Mouse (Mus musculus) liver, embryonic 14.5 days (tissue): Measurements from ENCODE around the gene Btbd9.

Experiments
- CTCF ChIP-seq: IDR thresholded peaks from 2 replicates; pipeline ENCODE4 v1.5.1; 2016; ENCODE audit warnings: antibody characterized with exemption, low read depth, control low read depth
- EP300 ChIP-seq: IDR thresholded peaks from 2 replicates; pipeline ENCODE4 v1.6.1; 2016; ENCODE audit warnings: antibody characterized with exemption, low read depth

DNA sequence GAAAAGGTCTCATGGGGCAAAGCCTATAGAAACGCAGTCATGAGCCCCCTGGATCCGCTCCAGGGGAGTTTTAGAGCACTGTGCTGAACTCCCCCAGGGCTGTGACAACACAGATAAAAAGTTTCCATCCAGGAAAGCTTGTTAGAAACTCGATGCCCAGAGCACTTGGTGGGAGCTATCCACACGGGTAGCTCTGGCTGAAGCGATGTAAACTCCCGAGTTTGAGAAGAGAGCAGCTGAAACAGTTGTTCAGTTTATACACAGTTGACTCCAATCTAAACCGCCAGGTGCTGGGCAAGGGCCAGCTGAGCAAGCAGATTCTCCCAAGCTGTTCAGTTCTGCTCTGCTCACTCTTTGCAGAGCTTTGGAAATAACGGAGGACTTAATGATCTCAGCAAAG, 37.2 kb downstream of the Btbd9 start:
- TF ChIP-seq CTCF (no peak), EP300 (no peak)
